Mouse (Mus musculus) ES-E14 (cell line): Measurements from ENCODE around the gene Spag9. TPM values are rescaled to one million over a fixed set of nuclear protein-coding genes. Genes with fewer than 3 reads are reported as not detected.

Experiments used
- DNase-seq: peaks from one replicate; pipeline ENCODE4 v3.0.0-alpha.2; 2013; ENCODE audit warnings: low read depth, low spot score
- H3K27ac ChIP-seq: 2 replicates; pipeline ENCODE4 v1.5.1; 2012; ENCODE audit warnings: low read depth, mild to moderate bottlenecking, low read length, moderate library complexity, mixed read lengths; ENCODE audit not compliant: poor library complexity, insufficient read depth, severe bottlenecking
- H3K36me3 ChIP-seq: 2 replicates; pipeline ENCODE4 v1.6.1; 2012; ENCODE audit warnings: mild to moderate bottlenecking, low read length, moderate library complexity, mixed read lengths; ENCODE audit not compliant: control insufficient read depth, poor library complexity, insufficient read depth, severe bottlenecking
- H3K4me1 ChIP-seq, 2 experiments: fragments of 150-350 bp in 1 of 2; sonication (generic) in 1 of 2; 2 replicates each; pipeline ENCODE4 v1.6.1; 2012; ENCODE audit warnings: low read length in 2 of 2, mild to moderate bottlenecking in 1 of 2, mixed read lengths in 1 of 2; ENCODE audit not compliant: control insufficient read depth in 2 of 2, insufficient read depth in 2 of 2, poor library complexity in 1 of 2
- H3K4me3 ChIP-seq, 2 experiments: fragments of 150-350 bp in 1 of 2; sonication (generic) in 1 of 2; 2 replicates each; pipeline ENCODE4 v1.5.1; 2012; ENCODE audit warnings: low read length in 2 of 2, low read depth in 1 of 2, mild to moderate bottlenecking in 1 of 2, mixed read lengths in 1 of 2; ENCODE audit not compliant: insufficient read depth in 1 of 2, poor library complexity in 1 of 2, severe bottlenecking in 1 of 2
- H3K9ac ChIP-seq: 2 replicates; pipeline ENCODE4 v1.6.1; 2012; ENCODE audit warnings: low read depth, mild to moderate bottlenecking, low read length, mixed read lengths; ENCODE audit not compliant: poor library complexity, insufficient read depth, severe bottlenecking
- H3K9me3 ChIP-seq: fragments of 150-350 bp; sonication (generic); 2 replicates; pipeline ENCODE4 v1.6.1; 2012; ENCODE audit warnings: low read depth, mild to moderate bottlenecking, low read length; ENCODE audit not compliant: control insufficient read depth, insufficient read depth
- CHD2 ChIP-seq: IDR thresholded peaks from 2 replicates; pipeline ENCODE4 v1.6.1; 2014; ENCODE audit warnings: mild to moderate bottlenecking, low read depth, low read length, inconsistent platforms
- HCFC1 ChIP-seq: IDR thresholded peaks from 2 replicates; pipeline ENCODE4 v1.6.1; 2012; ENCODE audit warnings: low read length, inconsistent platforms, borderline replicate concordance; ENCODE audit not compliant: insufficient read depth
- MAFK ChIP-seq: IDR thresholded peaks from 2 replicates; pipeline ENCODE4 v1.6.1; 2014; ENCODE audit warnings: mild to moderate bottlenecking, low read depth, low read length, inconsistent platforms; ENCODE audit not compliant: insufficient read depth
- ZC3H11A ChIP-seq: IDR thresholded peaks from 2 replicates; pipeline ENCODE4 v1.6.1; 2012; ENCODE audit warnings: low read depth, mild to moderate bottlenecking, inconsistent platforms, low read length, borderline replicate concordance
- ZNF384 ChIP-seq: IDR thresholded peaks from 2 replicates; pipeline ENCODE4 v1.6.1; 2012; ENCODE audit warnings: low read depth, low read length, inconsistent platforms
- in situ Hi-C, 2 experiments: fragments of 600-800 bp; cut with MboI; formaldehyde crosslinking; loops; one replicate each; pipeline ENCODE4 v1.15.1; 2025; ENCODE audit warnings: low sequenced_read_pairs in 2 of 2, inconsistent platforms in 1 of 2; ENCODE audit not compliant: unreplicated experiment in 2 of 2
- total RNA-seq: library from RNA; depleted of rRNA; stranded (reverse); fragments of 300-350 nt; gene quantifications from 2 replicates; pipeline ENCODE4 v1.2.3, GENCODE M21; 2012

Gene Spag9
- total RNA-seq, 1 experiment, result 20.9 TPM

DNA sequence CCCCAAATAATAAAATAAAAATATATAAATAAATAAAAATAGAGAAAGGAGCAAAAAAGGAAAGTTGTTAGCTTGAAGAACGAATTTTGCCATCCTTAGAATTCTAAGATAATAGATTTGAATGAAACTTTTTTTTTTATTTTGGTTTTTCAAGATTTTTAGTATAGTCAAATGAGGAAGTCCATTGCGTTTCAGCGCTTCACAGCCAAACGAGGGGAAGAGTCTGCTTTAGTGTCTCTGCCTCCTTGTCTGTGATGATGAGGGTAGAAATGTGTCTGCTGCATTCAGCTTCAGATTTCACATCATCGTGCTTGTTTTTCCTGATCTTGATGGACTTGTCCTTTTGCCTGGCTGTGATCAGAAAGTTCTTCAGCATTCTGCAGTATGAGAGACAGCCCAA lies 10.6 kb upstream of the Spag9 start:
- no peaks in the 10 kb centered on the region for H3K4me1 ChIP-seq
- H3K36me3 ChIP-seq, result no peaks in the 10 kb centered on the region
- TF ChIP-seq HCFC1, result no peak
- no peak for TF ChIP-seq CHD2
- no peak for TF ChIP-seq MAFK
- no peak for TF ChIP-seq ZNF384
- TF ChIP-seq ZC3H11A, result no peak
- peaks cover 10% of the 10 kb centered on the region; the same call in 1 of the 2 replicates for H3K9me3 ChIP-seq
- H3K27ac ChIP-seq, result no peak overlapping the region
- in situ Hi-C loops, result no loop called here
- no peak overlapping the region for H3K4me3 ChIP-seq
- H3K9ac ChIP-seq, result no peak overlapping the region
- DNase-seq, result no peak

DNA sequence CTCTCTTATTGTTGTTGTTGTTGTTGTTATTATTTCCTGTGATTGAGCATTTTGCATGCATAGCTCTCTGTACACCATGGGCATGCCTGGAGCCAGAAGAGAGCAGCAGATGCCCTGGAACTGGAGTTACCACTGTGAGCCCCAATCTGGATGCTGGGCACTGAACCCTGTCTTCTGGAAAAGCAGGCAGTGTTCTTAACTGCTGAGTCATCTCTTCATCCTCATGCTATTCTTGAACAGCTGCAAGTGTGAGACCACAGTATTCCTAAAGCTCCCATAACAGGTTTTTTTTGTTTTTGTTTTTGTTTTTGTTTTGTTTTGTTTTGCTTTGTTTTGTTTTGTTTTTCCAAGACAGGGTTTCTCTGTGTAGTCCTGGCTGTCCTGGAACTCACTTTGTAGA lies 9.6 kb upstream of the Spag9 start:
- Histone ChIP-seq H3K27ac (no peak overlapping the region), H3K4me1 (no peaks in the 10 kb centered on the region), H3K4me3 (no peak overlapping the region), H3K9me3 (peaks cover 10% of the 10 kb centered on the region; the same call in 1 of the 2 replicates), H3K36me3 (no peaks in the 10 kb centered on the region), H3K9ac (no peak overlapping the region)
- DNase-seq, result no peak
- no peak for TF ChIP-seq ZC3H11A
- no peak for TF ChIP-seq MAFK
- no peak for TF ChIP-seq ZNF384
- TF ChIP-seq HCFC1, result no peak
- TF ChIP-seq CHD2, result no peak
- in situ Hi-C loops, result no loop called here

DNA sequence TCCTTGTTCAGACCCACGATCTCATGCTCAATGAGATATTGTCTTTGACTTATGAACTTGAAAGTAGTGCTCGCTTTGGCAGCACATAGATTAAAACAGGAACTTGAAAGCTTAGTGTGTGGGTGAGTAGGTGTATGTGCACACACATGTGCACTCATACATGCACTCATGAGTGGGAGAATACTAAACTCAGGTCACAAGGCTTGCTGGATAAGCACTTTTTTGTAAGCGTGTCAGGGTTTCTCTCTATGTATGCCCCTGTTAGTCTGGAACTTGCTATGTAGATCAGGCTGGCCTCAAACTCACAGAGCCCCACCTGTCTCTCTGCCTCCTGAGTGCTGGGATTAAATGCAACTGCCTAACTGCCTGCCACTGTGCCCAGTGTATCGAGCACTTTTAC lies 8.9 kb upstream of the Spag9 start:
- in situ Hi-C loops, result no loop called here
- DNase-seq, result no peak
- Histone ChIP-seq H3K9ac (no peak overlapping the region), H3K27ac (no peak overlapping the region), H3K4me3 (no peak overlapping the region), H3K9me3 (peaks cover 10% of the 10 kb centered on the region; the same call in 1 of the 2 replicates), H3K36me3 (no peaks in the 10 kb centered on the region), H3K4me1 (no peaks in the 10 kb centered on the region)
- no peak for TF ChIP-seq HCFC1
- TF ChIP-seq CHD2, result no peak
- TF ChIP-seq ZC3H11A, result no peak
- no peak for TF ChIP-seq ZNF384
- no peak for TF ChIP-seq MAFK

DNA sequence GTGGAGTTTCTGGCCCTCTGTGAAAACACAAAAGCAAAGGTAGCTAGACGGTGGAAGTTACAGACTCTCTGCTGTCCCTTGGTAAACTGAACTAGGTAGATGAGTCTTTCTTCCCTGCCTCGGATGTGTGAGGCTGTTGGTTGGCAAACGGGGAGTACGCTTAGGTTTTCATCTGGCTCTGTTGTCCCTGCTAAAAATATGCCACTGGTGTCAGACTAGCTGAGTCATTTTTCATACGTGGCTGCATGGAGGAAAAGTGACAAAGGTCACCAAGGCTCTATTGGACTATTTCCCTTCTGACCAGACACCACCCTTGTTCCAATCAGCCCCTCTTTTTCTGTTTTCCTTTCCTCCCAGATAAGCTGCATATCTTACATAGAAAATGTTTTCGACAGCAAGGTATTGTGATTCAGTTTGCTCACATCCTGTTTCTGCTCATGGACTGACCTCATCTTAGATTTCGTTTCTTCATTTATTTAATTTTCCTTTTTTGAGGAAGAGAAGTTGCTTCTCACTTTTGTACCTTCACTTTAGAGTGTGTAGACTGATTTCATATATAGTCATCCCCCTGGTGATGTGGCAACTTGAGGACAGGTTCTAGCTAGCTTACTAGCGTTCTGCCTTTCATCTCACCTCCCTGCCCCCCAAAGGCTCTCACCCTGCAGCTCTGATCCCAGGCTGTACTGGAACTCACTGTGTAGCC lies 8.1 kb upstream of the Spag9 start:
- Histone ChIP-seq H3K36me3 (no peaks in the 10 kb centered on the region), H3K4me1 (no peaks in the 10 kb centered on the region), H3K27ac (no peak overlapping the region), H3K4me3 (no peak overlapping the region), H3K9ac (no peak overlapping the region), H3K9me3 (peaks cover 10% of the 10 kb centered on the region; the same call in 1 of the 2 replicates)
- no peak for DNase-seq
- in situ Hi-C loops, result no loop called here
- TF ChIP-seq ZC3H11A (no peak), MAFK (no peak), ZNF384 (no peak), HCFC1 (no peak), CHD2 (no peak)
